9 mouse cellular contexts compared by ENCODE assay signal in genomic region chr2:125684559-125685440, GRCm38 (mm10). TPM values are rescaled to one million over a fixed set of nuclear protein-coding genes. Genes with fewer than 3 reads are reported as not detected.
DNase-seq lines count a peak whose midpoint lies in the region; ATAC-seq and TF ChIP-seq lines count a peak whose summit lies in the region.
"Had no signal": no experiment of that assay in that cellular context is flagged by ENCODE, and none has a peak within 500 bp of the region (broad histone marks: within the 10 kb centered on the region; RNA-seq: fewer than 3 reads in every experiment).

No protein-coding gene starts in this region.

- no peak for DNase-seq in layer of hippocampus, adult 2 months (ENCODE audit: low spot score in 2 of 2)
- DNase-seq in layer of hippocampus, adult 9-10 months (ENCODE audit: low spot score), result no peak
- DNase-seq in Muller cell, postnatal 12 days (ENCODE audit: inconsistent ontology term), result peak; percentile 45
- peak; percentile 22 for DNase-seq in embryo, embryonic 10.5 days (ENCODE audit: low spot score)
- peak; percentile 32 to 39 for DNase-seq in left cerebral cortex, adult 9 months (ENCODE audit: low spot score in 2 of 2)
- no peak for DNase-seq in spleen, postnatal 10 days (ENCODE audit: low spot score in 2 of 2)
- no peak for DNase-seq in urinary bladder, postnatal 14 days (ENCODE audit: low spot score)

- H3K27ac ChIP-seq in layer of hippocampus, adult 2 months, result peak overlapping the region; percentile 71; the same call in 1 of the 2 replicates
- H3K27ac ChIP-seq: limb, embryonic 13.5 days had no signal

- H3K4me3 ChIP-seq in layer of hippocampus, adult 2 months, result no peak overlapping the region
- H3K4me3 ChIP-seq: limb, embryonic 13.5 days had no signal

- TF ChIP-seq CTCF in layer of hippocampus, adult 2 months (conservative IDR thresholded peaks at IDR 0.05), result no peak

- no peak for ATAC-seq in cerebellum, adult (ENCODE audit: insufficient number of reproducible peaks, low FRiP score, low TSS enrichment)

RNA-seq across cellular contexts. Expression of gene Eid1, which starts 11.9 kb away (rescaled TPM):
- 100 to 1,000 TPM; 246 to 261 TPM for total RNA-seq in layer of hippocampus, adult 2 months (2021)

RNA-seq across cellular contexts. Expression of gene Shc4, which starts 39.1 kb away (rescaled TPM):
- 1 to 10 TPM; 4.1 to 4.2 TPM for total RNA-seq in layer of hippocampus, adult 2 months (2021)

RNA-seq across cellular contexts. Expression of gene Cep152, which starts 59.9 kb away (rescaled TPM):
- 1 to 10 TPM; 3.2 to 4.1 TPM for total RNA-seq in layer of hippocampus, adult 2 months (2021)

Comparison
In these comparisons a context has a peak if more than half of its experiments do, and no peak if none do; other contexts are left out.
1. DNase-seq: peak in Muller cell, postnatal 12 days (single experiment), embryo, embryonic 10.5 days (single experiment) and left cerebral cortex, adult 9 months (2 of 2); none in layer of hippocampus, adult 2 months (0 of 2), layer of hippocampus, adult 9-10 months (single experiment), spleen, postnatal 10 days (0 of 2) and urinary bladder, postnatal 14 days (single experiment).